Mouse (Mus musculus) bone marrow macrophage, adult 2 months (primary cell): ENCODE data around the gene Cs.

ENCODE experiments used
- CTCF ChIP-seq: IDR thresholded peaks from 2 replicates; pipeline ENCODE4 v1.5.1; 2012; ENCODE audit warnings: low read depth, mild to moderate bottlenecking, low read length, moderate library complexity
- POLR2A ChIP-seq: IDR thresholded peaks from 2 replicates; pipeline ENCODE4 v1.6.1; 2012; ENCODE audit warnings: mild to moderate bottlenecking, low read depth, low read length, borderline replicate concordance

- no peak for TF ChIP-seq CTCF
- TF ChIP-seq POLR2A: no peak
Measured at GRCm38 (mm10) chr10:128321641-128322040, 15.9 kb upstream of the Cs start.
